Comparison of ENCODE assay signal across 11 mouse cellular contexts in the genomic region with DNA sequence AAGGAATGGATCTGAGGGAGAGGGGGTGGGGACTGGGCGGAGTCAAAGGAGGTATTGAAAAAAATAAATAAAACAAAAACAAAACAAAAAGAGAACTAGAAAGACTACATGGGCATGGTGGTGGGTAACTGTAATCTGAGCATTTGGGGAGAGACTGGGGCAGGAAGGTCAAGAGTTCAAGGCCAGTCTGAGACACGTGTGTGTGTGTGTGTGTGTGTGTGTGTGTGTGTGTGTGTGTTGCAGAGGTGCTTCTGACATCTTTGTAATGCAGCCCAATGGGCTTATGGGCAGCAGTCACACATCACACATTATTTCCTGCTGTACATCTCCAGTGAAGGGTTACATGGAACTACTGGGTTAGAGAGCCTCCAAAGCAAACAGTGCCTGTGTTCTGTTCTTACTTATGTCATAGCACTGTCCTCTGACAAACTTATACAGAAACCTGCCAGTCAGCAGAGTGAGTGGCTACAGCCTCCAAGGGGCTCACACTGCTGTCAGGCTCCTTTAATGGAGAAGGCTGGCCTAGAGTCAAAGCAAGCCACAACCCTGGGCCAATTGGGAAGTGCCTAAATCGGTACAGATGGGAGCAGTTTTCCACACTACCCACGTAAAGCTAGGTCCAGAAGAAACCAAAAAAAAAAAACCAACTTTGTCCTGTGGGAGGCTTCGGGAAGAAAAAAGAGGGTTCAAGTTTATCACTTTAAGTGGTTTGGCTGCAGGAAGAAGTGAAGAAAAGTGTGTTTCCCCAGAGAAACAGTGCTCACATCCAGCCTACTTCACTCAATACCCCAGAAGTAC. TPM values are rescaled to one million over a fixed set of nuclear protein-coding genes. Genes with fewer than 3 reads are reported as not detected.
DNase-seq lines count a peak whose midpoint lies in the region; ATAC-seq and TF ChIP-seq lines count a peak whose summit lies in the region.
"Had no signal": no experiment of that assay in that cellular context is flagged by ENCODE, and none has a peak within 500 bp of the region (broad histone marks: within the 10 kb centered on the region; RNA-seq: fewer than 3 reads in every experiment).

No protein-coding gene starts in this region.

- ATAC-seq in cerebellum, adult (ENCODE audit: insufficient number of reproducible peaks, low FRiP score, low TSS enrichment) = no peak
- ATAC-seq in lung, postnatal 0 days = no peak
- no peak for ATAC-seq in midbrain, embryonic 11.5 days (ENCODE audit: low FRiP score)
- ATAC-seq: Patski had no signal

- H3K27me3 ChIP-seq in lung, postnatal 0 days (replicated peaks; ENCODE audit: insufficient read depth, low read length) = no peaks in the 10 kb centered on the region
- H3K27me3 ChIP-seq in midbrain, embryonic 11.5 days (ENCODE audit: control insufficient read depth, insufficient read depth, low read length) = no peaks in the 10 kb centered on the region
- H3K27me3 ChIP-seq: heart, embryonic 13.5 days; Patski had no signal

- no peak overlapping the region for H3K9ac ChIP-seq in lung, postnatal 0 days (replicated peaks; ENCODE audit: low read depth)
- H3K9ac ChIP-seq in midbrain, embryonic 11.5 days (ENCODE audit: low read length) = no peak overlapping the region
- H3K9ac ChIP-seq: heart, embryonic 13.5 days; liver, embryonic 14.5 days had no signal

- no peaks in the 10 kb centered on the region for H3K36me3 ChIP-seq in lung, postnatal 0 days (ENCODE audit: insufficient read depth, low read length)
- no peaks in the 10 kb centered on the region for H3K36me3 ChIP-seq in midbrain, embryonic 11.5 days (ENCODE audit: control insufficient read depth, insufficient read depth, low read length)

- H3K4me2 ChIP-seq in lung, postnatal 0 days (replicated peaks; ENCODE audit: low read depth, low read length) = no peak overlapping the region
- no peak overlapping the region for H3K4me2 ChIP-seq in midbrain, embryonic 11.5 days
- H3K4me2 ChIP-seq: heart, embryonic 13.5 days had no signal

- H3K9me3 ChIP-seq in lung, postnatal 0 days (ENCODE audit: low read length) = no peaks in the 10 kb centered on the region
- H3K9me3 ChIP-seq in midbrain, embryonic 11.5 days (ENCODE audit: control insufficient read depth, low read length) = no peaks in the 10 kb centered on the region
- H3K9me3 ChIP-seq: heart, embryonic 13.5 days had no signal

- H3K4me3 ChIP-seq in lung, postnatal 0 days (ENCODE audit: low read depth, low read length) = no peak overlapping the region
- no peak overlapping the region for H3K4me3 ChIP-seq in midbrain, embryonic 11.5 days (ENCODE audit: low read depth, low read length)
- H3K4me3 ChIP-seq: heart, embryonic 13.5 days had no signal

- no peak overlapping the region for H3K27ac ChIP-seq in lung, postnatal 0 days (ENCODE audit: low read length)
- peak overlapping the region; percentile 1; the same call in 1 of the 2 replicates for H3K27ac ChIP-seq in midbrain, embryonic 11.5 days (ENCODE audit: low read depth, low read length)
- H3K27ac ChIP-seq: heart, embryonic 13.5 days; liver, embryonic 14.5 days had no signal

- no peak for TF ChIP-seq CTCF in lung, postnatal 0 days (IDR thresholded peaks at IDR 0.05)

- WGBS in lung, postnatal 0 days = 41% methylated on average over 5 of the region's 5 CpGs
- 62% methylated on average over 5 of the region's 5 CpGs for WGBS in midbrain, embryonic 11.5 days

- peak; percentile 59 for DNase-seq in cerebellum, adult 11 months
- DNase-seq in lung, postnatal 25 days (ENCODE audit: low spot score) = peak; percentile 20
- DNase-seq in lung, postnatal 0 days (ENCODE audit: low spot score) = no peak
- peak; percentile 64 to 68 for DNase-seq in cerebellum, postnatal 36 days
- no peak for DNase-seq in midbrain, embryonic 11.5 days (ENCODE audit: low spot score, missing footprints)
- DNase-seq in spleen, adult 12 weeks (ENCODE audit: low spot score) = no peak
- no peak for DNase-seq in spleen, postnatal 4 days (ENCODE audit: low spot score in 2 of 2)

- no peak for TF ChIP-seq EP300 in lung, postnatal 0 days (IDR thresholded peaks at IDR 0.05)

- no peaks in the 10 kb centered on the region for H3K4me1 ChIP-seq in lung, postnatal 0 days (ENCODE audit: insufficient read depth, low read depth, low read length)
- H3K4me1 ChIP-seq in midbrain, embryonic 11.5 days (ENCODE audit: control insufficient read depth, insufficient read depth, low read length) = peaks cover 8% of the 10 kb centered on the region

RNA-seq across cellular contexts. Expression of gene Srebf1, which starts 25.6 kb away (rescaled TPM):
- polyA plus RNA-seq in lung, postnatal 0 days (2015; fragmentation: Nextera tagmentation; extraction: Ambion mirVana) = 61.7 and 70.1 TPM in 2 replicates
- 38.3 and 41.1 TPM in 2 replicates for polyA plus RNA-seq in midbrain, embryonic 11.5 days (2014; fragmentation: Nextera tagmentation; extraction: Ambion mirVana)

Comparison
In these comparisons a context has a peak if more than half of its experiments do, and no peak if none do; other contexts are left out.
1. DNase-seq: peak in cerebellum, adult 11 months (single experiment), lung, postnatal 25 days (single experiment) and cerebellum, postnatal 36 days (2 of 2); none in lung, postnatal 0 days (single experiment), midbrain, embryonic 11.5 days (single experiment), spleen, adult 12 weeks (single experiment) and spleen, postnatal 4 days (0 of 2).